Mouse (Mus musculus): ENCODE data around the gene Ifna9.
A peak's percentile ranks its signal among the peaks of the same experiment; 100 is the strongest.
"Not testable (repeated sequence)": the region's sequence is repeated elsewhere in the genome, so short reads cannot be mapped to it uniquely, and the experiment has no call there.

Ifna9 gene

DNA sequence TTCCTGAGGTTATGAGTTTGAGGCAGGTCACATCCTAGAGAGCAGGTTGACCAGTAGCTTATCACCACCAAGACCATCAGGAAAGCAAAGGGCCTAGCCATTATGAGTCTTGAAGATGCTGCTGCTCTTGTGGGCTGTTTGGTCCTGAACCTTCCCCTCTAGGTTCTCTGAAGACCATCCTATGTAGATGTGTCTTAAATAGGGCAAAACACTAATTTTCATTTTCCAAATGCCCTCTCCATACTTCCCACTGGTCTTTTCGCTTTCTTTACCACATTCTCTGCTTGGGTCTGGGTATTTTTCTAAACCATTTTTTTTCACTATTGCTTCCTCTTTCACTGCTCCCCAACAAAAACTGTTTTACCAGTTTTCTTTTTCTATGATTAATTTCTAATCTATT lies at the start of gene Ifna9:
Gene Ifna9 (minus strand): TSS at position 101 of the 400 bp plus-strand sequence.
- DNase-seq (ENCODE audit: low spot score in 2 of 2), result no peak

GRCm38 (mm10) chr4:88641077-88641831 lies 49.1 kb upstream of the Ifna9 start:
- DNase-seq (ENCODE audit: low spot score in 2 of 2), result peak; percentile 35 to 90

DNA sequence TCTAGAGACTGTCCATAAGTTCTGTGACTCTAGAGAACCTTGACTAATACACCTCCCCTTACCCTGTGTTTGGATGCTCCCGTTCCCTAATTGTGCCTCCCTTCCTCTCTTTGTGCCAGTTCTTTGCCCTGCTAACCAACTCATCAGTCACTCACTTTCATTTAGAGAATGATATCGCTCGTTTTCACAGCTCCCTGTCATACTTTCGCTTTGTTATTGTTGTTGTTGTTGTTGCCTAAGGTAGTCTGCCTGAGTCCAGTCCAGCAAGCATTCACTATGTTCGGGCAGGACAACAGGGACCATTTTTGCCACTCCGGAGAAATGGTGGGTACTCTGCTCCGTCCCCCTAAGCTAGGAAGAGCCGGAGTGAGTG lies 48.5 kb upstream of the Ifna9 start:
- DNase-seq (ENCODE audit: low spot score in 2 of 2), result no peak

DNA sequence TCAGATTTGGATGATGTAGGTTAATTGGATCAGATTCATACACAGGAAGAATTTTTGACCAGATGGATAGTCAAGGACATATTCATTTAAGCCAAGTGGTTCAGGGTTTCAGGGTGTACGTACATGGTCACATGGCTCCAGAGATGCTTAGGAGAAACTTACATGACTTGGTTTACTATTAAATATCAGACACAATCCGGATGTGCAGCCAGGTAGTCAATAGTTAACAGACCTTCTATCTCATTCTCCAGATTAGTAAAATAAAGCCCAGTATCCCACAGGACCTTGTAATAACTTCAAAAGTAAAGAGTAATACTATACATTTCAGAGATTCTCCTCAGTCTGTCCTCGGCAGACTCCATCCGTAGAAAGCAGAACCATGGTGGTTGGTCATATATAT lies 42.1 kb upstream of the Ifna9 start, which contains the start of gene C87499:
Gene C87499 (minus strand): TSS at position 101 of the 400 bp plus-strand sequence.
- DNase-seq (ENCODE audit: low spot score in 2 of 2), result no peak

- no peak for DNase-seq (ENCODE audit: low spot score in 2 of 2)
Observed at GRCm38 (mm10) chr4:88603276-88603675, 11.1 kb upstream of the Ifna9 start, which contains the start of gene Ifna12. TSS of gene Ifna12 (minus strand) at chr4:88603376.

DNA sequence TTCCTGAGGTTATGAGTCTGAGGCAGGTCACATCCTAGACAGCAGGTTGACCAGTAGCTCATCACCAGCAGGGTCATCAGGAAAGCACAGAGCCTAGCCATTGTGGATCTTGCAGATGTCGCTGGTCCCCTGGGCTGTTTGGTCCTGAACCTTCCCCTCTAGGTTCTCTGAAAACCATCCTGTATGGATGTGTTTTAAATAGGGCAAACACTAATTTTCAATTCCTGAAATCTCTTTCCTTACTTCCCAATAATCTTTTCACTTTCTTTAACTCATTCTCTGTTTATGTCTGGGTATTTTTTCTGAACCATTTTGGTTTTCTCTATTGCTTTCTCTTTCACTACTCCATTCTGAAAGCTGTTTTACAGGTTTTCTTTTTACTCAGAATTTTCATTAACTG lies 20.5 kb downstream of the Ifna9 start, which contains the start of gene Ifna14:
Gene Ifna14 (minus strand): TSS at position 101 of the 400 bp plus-strand sequence.
- DNase-seq (ENCODE audit: low spot score in 2 of 2), result no peak

DNA sequence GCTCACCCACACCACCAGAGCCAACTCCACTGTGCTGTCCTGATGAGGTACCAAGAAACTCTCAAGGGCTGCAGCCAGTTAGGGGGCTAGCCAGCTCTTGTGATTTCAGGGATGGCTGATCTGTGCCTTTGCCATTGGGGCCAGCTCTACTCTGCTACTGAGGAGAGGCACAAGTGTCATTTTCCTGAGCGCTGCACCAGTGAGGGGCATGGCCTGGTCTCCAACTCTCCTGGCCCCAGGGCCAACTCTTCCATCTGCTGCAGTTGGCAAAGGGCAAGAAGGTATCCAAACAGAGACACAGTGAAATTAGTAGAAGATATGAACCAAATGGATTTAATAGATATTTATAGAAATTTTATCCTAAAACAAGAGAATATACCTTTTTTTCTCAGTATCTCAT lies 30.4 kb downstream of the Ifna9 start:
- no peak for DNase-seq (ENCODE audit: low spot score in 2 of 2)

DNA sequence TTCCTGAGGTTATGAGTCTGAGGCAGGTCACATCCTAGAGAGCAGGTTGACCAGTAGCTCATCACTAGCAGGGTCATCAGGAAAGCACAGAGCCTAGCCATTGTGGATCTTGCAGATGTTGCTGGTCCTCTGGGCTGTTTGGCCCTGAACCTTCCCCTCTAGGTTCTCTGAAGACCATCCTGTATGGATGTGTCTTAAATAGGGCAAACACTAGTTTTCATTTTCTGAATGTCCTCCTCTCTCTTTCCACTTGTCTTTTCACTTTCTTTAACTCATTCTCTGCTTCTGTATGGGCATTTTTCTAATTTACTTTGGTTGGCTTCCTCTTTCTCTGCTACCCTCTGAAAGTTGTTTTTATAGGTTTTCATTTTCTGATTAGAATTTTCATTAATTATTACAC lies 34.0 kb downstream of the Ifna9 start, which contains the start of gene Ifna15:
Gene Ifna15 (minus strand): TSS at position 101 of the 400 bp plus-strand sequence.
- not testable (repeated sequence) for DNase-seq (ENCODE audit: low spot score in 2 of 2)

DNA sequence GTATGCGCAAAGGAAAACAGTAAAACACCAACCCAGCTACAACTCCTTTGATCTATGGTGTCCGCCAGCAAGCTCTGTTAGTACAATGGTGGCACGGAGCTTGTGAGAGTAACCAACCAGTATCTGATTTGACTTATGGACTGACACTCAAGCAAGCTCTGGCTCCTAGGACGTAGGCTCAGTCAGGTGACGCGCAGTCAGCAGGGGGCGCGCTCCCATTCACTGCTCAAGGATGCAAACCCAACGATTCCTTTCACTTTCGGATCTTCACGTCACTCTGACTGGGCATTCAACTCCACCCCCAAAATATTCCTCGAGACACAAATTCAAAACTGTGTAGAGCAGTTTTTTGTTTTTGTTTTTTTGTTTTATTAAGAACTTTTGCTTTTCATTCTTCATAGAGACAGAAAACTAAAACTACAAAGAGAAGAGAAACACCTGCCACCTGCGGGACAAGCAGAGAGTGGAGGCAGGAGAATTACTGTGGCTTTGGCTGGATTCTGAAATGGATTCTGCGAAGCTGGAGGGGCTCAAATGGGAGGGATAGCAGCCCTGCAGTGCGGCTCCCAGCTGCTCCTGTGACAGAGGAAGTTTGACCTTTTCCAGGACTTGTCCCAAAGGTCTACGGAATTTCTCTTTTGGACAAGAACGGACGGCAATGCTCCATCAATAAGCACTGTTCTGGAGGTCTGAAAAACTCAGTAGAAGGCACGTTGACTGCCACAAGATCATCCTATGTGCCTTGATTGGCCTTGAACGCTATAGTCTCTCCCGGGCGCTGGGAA lies 41.8 kb downstream of the Ifna9 start:
- DNase-seq (ENCODE audit: low spot score in 2 of 2), result peak in 1 of 2 experiments; percentile 66

DNA sequence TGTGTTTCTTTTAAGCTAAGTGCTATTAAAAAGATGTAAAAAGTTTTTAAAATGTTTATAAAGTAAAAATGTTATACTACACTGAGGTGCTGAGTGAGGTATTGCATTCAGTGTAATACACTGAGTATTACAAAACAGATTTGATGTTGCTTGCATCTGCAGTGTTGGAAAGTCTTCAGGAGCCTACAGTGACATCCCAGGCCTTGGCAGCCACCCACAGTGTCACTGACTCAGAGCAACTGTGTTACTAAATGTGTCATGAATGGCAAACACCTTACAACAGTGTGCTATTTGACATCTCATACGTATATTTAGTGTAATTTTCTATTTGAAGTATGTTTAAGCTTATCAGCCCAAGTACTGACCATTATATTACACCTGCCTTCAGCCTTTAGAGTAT lies 44.2 kb downstream of the Ifna9 start:
- no peak for DNase-seq (ENCODE audit: low spot score in 2 of 2)

GRCm38 (mm10) chr4:88543649-88544234 lies 48.4 kb downstream of the Ifna9 start:
- peak in 1 of 2 experiments; percentile 38 for DNase-seq (ENCODE audit: low spot score in 2 of 2)
